Mouse (Mus musculus) kidney, embryonic 14.5 days (tissue): ENCODE measurements around the gene Ncbp2. TPM values are rescaled to one million over a fixed set of nuclear protein-coding genes. Genes with fewer than 3 reads are reported as not detected.
A peak's percentile ranks its signal among the peaks of the same experiment; 100 is the strongest.
"Not testable (repeated sequence)": the region's sequence is repeated elsewhere in the genome, so short reads cannot be mapped to it uniquely, and the experiment has no call there.

Source experiments
- ATAC-seq: fragments of 200-750 bp; cut with Nextera tagmentation; 2 replicates; pipeline ENCODE4 v1.8.0; 2017; ENCODE audit warnings: moderate number of reproducible peaks, mild to moderate bottlenecking, moderate TSS enrichment, moderate library complexity; ENCODE audit not compliant: low FRiP score, low TSS enrichment
- H3K27ac ChIP-seq: fragments of 300-500 bp; sonication (generic); 2 replicates; pipeline ENCODE4 v1.5.1; 2014; ENCODE audit warnings: low read depth, mild to moderate bottlenecking, low read length, moderate library complexity, mixed read lengths
- H3K27me3 ChIP-seq: fragments of 300-500 bp; sonication (generic); 2 replicates; pipeline ENCODE4 v1.6.1; 2014; ENCODE audit warnings: mild to moderate bottlenecking, low read length; ENCODE audit not compliant: control insufficient read depth, insufficient read depth
- H3K36me3 ChIP-seq: fragments of 300-500 bp; sonication (generic); 2 replicates; pipeline ENCODE4 v1.6.1; 2014; ENCODE audit warnings: low read length, mixed read lengths; ENCODE audit not compliant: control insufficient read depth, insufficient read depth
- H3K4me1 ChIP-seq: fragments of 300-500 bp; sonication (generic); 2 replicates; pipeline ENCODE4 v1.6.1; 2014; ENCODE audit warnings: low read length, mixed read lengths; ENCODE audit not compliant: control insufficient read depth, insufficient read depth
- H3K4me2 ChIP-seq: fragments of 300-500 bp; sonication (generic); replicated peaks from 2 replicates; pipeline ENCODE4 v1.6.1; 2014; ENCODE audit warnings: low read depth, mild to moderate bottlenecking, low read length
- H3K4me3 ChIP-seq: fragments of 300-500 bp; sonication (generic); 2 replicates; pipeline ENCODE4 v1.5.1; 2014; ENCODE audit warnings: mild to moderate bottlenecking, low read length
- H3K9ac ChIP-seq: fragments of 300-500 bp; sonication (generic); 2 replicates; pipeline ENCODE4 v1.6.1; 2014; ENCODE audit warnings: low read depth, mild to moderate bottlenecking, low read length, moderate library complexity
- H3K9me3 ChIP-seq: fragments of 300-500 bp; sonication (generic); 2 replicates; pipeline ENCODE4 v1.6.1; 2016; ENCODE audit warnings: low read length; ENCODE audit not compliant: control insufficient read depth
- WGBS: fragments of 180-500 bp; shearing (Covaris S2); extraction: QIAGEN DNeasy Blood & Tissue Kit; methylation state at CpG from one replicate; pipeline ENCODE4 v1.1.7; 2014; 5-methylcytosine and 5-hydroxymethylcytosine counted together
- polyA plus RNA-seq: library from polyadenylated mRNA; unstranded; fragments of >200 nt; fragmentation: Nextera tagmentation; extraction: Ambion mirVana; gene quantifications from 2 replicates; pipeline ENCODE4 v1.2.1, GENCODE M21; 2014

Gene Ncbp2
- polyA plus RNA-seq, 1 experiment from 2014 or later, result 123 TPM

DNA sequence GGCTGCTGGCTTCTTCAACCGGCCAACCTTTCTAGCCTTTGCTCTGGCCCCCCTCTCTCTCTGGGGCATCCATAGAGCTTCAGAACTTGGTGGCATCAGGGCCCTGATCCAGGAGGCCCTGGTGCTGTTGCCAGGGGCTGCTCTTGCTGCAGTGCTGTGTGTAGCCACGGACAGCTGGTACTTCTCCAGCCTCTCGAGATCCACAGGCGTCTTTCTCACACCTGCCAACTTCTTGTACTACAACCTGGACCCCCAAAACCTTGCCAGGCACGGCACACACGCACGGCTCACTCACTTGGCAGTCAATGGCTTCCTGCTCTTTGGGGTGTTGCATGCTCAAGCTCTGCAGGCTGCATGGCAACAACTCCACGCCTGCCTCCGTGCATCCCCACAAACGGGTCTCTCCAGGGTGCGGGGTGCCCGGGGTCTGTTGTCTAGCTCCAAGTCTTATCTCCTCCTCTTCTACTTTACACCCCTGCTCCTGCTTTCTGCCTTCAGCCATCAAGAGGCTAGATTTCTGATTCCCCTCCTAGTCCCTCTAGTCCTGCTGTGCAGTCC is 3.5 kb upstream of the Ncbp2 start:
- no peak overlapping the region for H3K9ac ChIP-seq
- H3K27ac ChIP-seq, result no peak overlapping the region
- ATAC-seq, result no peak
- H3K27me3 ChIP-seq, result no peaks in the 10 kb centered on the region
- 0 out of 2 replicates have a peak, but pooled peaks cover 3% of the 10 kb centered on the region for H3K36me3 ChIP-seq
- no peaks in the 10 kb centered on the region for H3K9me3 ChIP-seq
- no peak overlapping the region for H3K4me2 ChIP-seq
- WGBS, result 91% methylated on average over 12 of the region's 12 CpGs
- peaks cover 16% of the 10 kb centered on the region for H3K4me1 ChIP-seq
- H3K4me3 ChIP-seq, result no peak overlapping the region

DNA sequence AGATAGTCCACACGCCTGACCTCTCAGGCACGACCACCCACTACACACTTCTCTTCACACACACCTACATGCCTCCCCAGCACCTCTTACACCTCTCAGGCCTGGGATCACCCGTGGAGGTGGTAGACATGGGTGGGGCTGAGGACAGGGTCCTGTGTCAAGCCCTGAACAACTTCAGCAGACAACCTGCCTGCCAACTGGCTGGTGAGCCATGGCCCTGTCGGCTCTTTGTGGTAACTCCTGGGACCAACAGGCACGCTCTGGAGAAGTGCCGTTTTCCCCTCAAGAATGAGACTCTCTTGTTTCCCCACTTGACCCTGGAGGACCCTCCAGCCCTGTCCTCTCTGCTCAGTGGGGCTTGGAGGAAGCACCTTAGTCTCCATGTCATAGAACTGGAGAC is 2.9 kb upstream of the Ncbp2 start:
- H3K36me3 ChIP-seq, result 0 out of 2 replicates have a peak, but pooled peaks cover 3% of the 10 kb centered on the region

DNA sequence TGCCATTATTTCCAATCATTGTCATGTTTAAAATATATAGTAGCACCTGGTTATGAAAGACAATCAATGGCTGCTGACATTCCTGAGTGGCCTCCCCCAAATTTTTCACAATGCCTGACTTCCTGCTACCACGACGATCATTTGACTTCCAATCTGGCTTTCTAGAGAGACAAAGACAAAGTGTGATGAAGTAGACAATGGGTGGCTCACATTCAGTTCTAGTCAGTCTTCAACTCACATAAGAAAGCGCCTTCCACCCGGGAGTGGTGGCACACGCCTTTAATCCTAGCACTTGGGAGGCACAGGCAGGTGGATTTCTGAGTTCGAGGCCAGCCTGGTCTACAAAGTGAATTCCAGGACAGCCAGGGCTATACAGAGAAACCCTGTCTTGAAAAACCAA is 2.3 kb upstream of the Ncbp2 start:
- not testable (repeated sequence) for H3K4me2 ChIP-seq, ATAC-seq, H3K9ac ChIP-seq, H3K36me3 ChIP-seq, H3K27ac ChIP-seq, H3K27me3 ChIP-seq, H3K9me3 ChIP-seq, H3K4me3 ChIP-seq
- 85% methylated on average over 6 of the region's 6 CpGs for WGBS
- peaks cover 16% of the 10 kb centered on the region for H3K4me1 ChIP-seq

More for the DNA sequence above, 2.9 kb upstream of the Ncbp2 start:
- Histone ChIP-seq H3K27ac (no peak overlapping the region), H3K9ac (no peak overlapping the region), H3K4me3 (no peak overlapping the region), H3K4me2 (no peak overlapping the region), H3K9me3 (no peaks in the 10 kb centered on the region), H3K4me1 (peaks cover 16% of the 10 kb centered on the region), H3K27me3 (no peaks in the 10 kb centered on the region)
- WGBS, result 88% methylated on average over 6 of the region's 6 CpGs
- ATAC-seq, result no peak

DNA sequence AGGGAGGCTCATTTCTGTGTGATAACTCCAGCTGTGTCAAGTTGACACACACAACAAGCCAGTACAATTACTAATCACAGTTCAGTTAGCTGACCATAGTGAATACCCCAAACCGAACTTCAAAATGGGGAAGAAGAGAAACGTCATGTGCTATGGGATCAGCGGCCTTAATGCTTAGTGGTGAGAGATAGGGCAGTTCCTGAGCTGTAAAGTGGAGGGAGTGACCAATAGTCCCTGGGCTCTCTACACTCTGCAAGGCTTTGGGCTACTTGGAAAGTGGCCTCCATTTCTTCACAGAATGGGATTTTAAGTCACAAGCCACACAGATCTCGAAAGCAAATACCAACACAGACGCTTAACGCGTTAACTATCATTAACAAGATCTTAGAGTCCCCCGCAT is 980 bp upstream of the Ncbp2 start:
- no peaks in the 10 kb centered on the region for H3K9me3 ChIP-seq
- peak overlapping the region; percentile 87 for H3K4me2 ChIP-seq
- no peak overlapping the region for H3K27ac ChIP-seq
- no peaks in the 10 kb centered on the region for H3K27me3 ChIP-seq
- 28% methylated on average over 8 of the region's 8 CpGs for WGBS
- peaks cover 16% of the 10 kb centered on the region for H3K4me1 ChIP-seq
- no peak for ATAC-seq
- H3K4me3 ChIP-seq, result peak overlapping the region; percentile 74
- peak overlapping the region; percentile 94 for H3K9ac ChIP-seq
- peaks cover 11% of the 10 kb centered on the region; the same call in 1 of the 2 replicates for H3K36me3 ChIP-seq

DNA sequence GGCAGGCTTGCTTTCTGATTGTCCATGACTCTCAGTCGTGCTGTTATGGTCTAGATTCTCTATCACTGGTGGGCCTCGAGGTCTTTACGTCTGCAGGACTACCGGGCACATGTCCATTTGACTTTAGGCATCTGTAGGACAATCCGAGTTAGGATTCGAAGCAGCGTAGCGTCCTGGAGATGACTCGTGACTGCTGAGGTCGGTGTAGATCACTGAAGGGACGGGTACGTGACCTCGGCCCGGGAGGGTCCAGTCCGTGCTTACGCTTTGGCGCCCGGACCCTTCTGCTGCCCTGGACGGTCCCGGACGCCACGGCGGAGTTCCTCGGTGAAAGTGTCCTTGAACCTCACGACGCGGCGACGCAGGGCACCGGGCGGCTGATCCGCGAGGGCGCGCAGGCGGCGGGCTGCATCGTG is 404 bp upstream of the Ncbp2 start:
- H3K27me3 ChIP-seq, result no peaks in the 10 kb centered on the region
- peak; percentile 76 for ATAC-seq
- H3K4me3 ChIP-seq, result peak overlapping the region; percentile 74
- H3K9ac ChIP-seq, result peak overlapping the region; percentile 94
- peak overlapping the region; percentile 85 for H3K27ac ChIP-seq
- H3K4me1 ChIP-seq, result peaks cover 16% of the 10 kb centered on the region
- H3K4me2 ChIP-seq, result peak overlapping the region; percentile 87
- 1% methylated on average over 38 of the region's 38 CpGs for WGBS
- H3K36me3 ChIP-seq, result peaks cover 11% of the 10 kb centered on the region; the same call in 1 of the 2 replicates
- H3K9me3 ChIP-seq, result no peaks in the 10 kb centered on the region

DNA sequence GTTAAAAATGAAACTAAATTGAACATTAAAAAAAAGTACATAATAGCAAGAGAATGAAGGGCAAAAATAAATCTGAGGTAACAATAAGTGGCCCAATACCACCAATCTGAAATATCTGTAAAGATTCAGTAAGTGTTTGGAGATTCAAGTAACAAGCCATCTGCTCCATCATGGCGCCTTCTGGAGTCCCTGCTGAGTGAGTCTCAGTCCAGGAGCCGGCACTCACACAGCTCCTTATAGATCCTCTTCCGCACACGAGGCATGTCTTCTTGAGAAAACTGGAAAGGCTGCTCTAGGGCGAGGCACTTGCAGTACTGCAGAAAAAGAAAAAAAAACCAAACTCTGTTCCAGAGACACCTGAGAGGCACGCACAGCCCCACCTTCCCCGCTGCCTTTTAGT is 14.9 kb downstream of the Ncbp2 start:
- no peak overlapping the region for H3K9ac ChIP-seq
- no peak overlapping the region for H3K27ac ChIP-seq
- no peak for ATAC-seq
- H3K4me2 ChIP-seq, result no peak overlapping the region
- H3K27me3 ChIP-seq, result no peaks in the 10 kb centered on the region
- H3K9me3 ChIP-seq, result no peaks in the 10 kb centered on the region
- H3K4me3 ChIP-seq, result no peak overlapping the region
- WGBS, result 92% methylated on average over 7 of the region's 7 CpGs
- H3K4me1 ChIP-seq, result no peaks in the 10 kb centered on the region
- peaks cover 74% of the 10 kb centered on the region for H3K36me3 ChIP-seq

DNA sequence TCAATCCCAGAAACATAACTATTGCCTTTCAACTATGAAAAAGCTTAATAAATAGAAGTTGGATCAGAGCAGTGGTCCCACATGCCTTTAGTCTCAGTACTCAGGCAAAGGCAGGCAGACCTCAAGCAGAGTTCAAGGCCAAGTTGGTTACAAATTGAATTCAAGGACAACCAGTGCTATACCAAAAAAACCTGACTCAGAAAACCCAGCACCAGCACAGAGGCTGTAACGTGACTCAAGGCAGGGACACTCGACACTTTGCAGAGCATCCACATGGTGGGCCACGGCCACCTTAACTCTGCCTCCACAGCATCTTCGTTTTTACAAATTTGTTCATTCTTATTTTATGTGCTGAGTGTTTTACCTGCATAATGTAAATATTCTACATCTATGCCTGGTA is 26.9 kb downstream of the Ncbp2 start:
- Histone ChIP-seq H3K9ac (no peak overlapping the region), H3K36me3 (peaks cover 55% of the 10 kb centered on the region; the same call in 1 of the 2 replicates)
- 88% methylated on average over 4 of the region's 4 CpGs for WGBS

DNA sequence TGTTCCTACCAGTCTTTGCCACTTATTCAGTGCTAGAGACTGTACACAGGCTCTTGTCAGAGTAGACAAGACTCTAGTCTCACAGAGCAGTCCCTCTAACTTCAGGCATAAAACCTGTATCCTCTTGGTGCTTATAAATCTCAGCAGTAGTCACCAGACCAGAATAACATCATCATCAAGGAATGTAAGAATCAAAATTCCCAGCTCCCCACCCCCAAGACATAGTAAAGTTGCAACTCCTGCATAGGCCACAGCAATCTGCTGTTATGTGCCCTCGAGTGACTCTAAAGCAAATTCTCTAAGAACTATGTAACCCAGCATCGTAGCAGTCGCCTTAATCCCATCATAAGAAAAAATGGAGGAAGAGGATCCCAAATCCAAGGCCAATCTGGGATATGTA is 31.2 kb downstream of the Ncbp2 start:
- WGBS, result 97% methylated on average over 3 of the region's 3 CpGs
- Histone ChIP-seq H3K4me3 (no peak overlapping the region), H3K4me1 (no peaks in the 10 kb centered on the region), H3K27me3 (no peaks in the 10 kb centered on the region), H3K9me3 (no peaks in the 10 kb centered on the region), H3K36me3 (peaks cover 46% of the 10 kb centered on the region; the same call in 1 of the 2 replicates), H3K9ac (no peak overlapping the region), H3K4me2 (no peak overlapping the region), H3K27ac (no peak overlapping the region)
- ATAC-seq, result no peak

More for the DNA sequence above, 26.9 kb downstream of the Ncbp2 start:
- no peak overlapping the region for H3K4me3 ChIP-seq
- no peaks in the 10 kb centered on the region for H3K4me1 ChIP-seq
- ATAC-seq, result no peak
- H3K4me2 ChIP-seq, result no peak overlapping the region
- no peaks in the 10 kb centered on the region for H3K27me3 ChIP-seq
- no peak overlapping the region for H3K27ac ChIP-seq
- H3K9me3 ChIP-seq, result no peaks in the 10 kb centered on the region

DNA sequence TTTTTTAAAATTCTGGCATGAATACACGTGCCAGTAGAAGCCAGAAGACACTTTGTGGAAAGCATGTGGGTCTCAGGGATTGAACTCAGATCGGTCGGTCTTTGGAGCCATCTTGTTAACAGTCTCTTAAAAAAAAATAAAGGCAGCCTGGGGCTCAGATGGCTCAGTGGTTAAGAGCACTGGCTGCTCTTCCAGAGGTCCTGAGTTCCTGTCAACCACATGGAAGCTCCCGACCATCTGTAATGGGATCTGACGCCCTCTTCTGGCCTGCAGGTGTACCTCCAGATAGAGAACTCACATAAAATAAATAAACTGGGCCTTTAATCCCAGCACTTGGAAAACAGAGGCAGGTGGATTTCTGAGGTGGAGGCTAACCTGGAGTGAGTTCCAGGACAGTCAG is 32.6 kb downstream of the Ncbp2 start:
- Histone ChIP-seq H3K9ac (no peak overlapping the region), H3K4me1 (no peaks in the 10 kb centered on the region), H3K9me3 (no peaks in the 10 kb centered on the region), H3K36me3 (peaks cover 41% of the 10 kb centered on the region; the same call in 1 of the 2 replicates), H3K27me3 (no peaks in the 10 kb centered on the region), H3K4me3 (no peak overlapping the region), H3K27ac (no peak overlapping the region), H3K4me2 (no peak overlapping the region)
- ATAC-seq, result no peak
- 81% methylated on average over 5 of the region's 5 CpGs for WGBS
